Mouse (Mus musculus): ENCODE data around the gene Dlg3.

Dlg3 gene

DNA sequence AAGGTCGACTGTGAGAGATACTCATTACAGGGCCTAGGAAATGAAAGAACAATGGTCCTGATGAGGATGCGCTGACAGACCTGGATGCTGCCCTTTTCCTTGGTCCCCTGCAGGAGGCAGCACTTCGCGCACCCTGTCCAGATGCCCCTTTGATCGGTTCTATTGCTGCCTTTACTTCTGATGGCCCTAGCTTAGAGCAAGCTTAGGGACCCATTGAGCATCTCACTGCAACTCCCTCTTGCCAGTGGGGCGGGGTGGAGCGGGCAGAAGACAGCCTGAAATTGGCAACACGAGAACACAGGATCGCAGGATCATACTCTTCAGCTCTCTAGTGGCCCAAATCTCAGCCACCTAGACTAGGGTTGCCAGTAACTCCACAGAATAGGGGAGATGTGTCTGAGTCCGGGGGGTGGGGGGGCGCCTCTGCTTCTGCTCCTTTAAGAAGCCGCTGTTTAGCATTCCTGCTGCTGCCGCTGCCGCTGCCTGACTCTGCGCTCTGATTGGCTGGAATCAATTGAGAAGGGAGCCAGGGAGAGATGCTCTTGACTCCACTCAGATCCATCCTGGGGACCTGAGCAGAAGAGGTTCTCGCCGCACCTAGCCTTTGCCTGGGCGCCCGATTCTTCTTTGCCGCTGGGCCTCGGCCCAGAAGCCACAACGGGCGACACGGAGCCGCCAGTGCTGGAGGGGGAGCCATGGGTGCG is at the start of gene Dlg3:
TSS of gene Dlg3 (plus strand) at position 542 of the 704 bp plus-strand sequence.
- peak; percentile 37 for DNase-seq (ENCODE audit: low read depth, low spot score)
- Histone ChIP-seq H3K27me3 (ENCODE audit: control insufficient read depth, insufficient read depth, low read length, poor library complexity, severe bottlenecking) (no peaks in the 10 kb centered on the region), H3K36me3 (ENCODE audit: control insufficient read depth, insufficient read depth, low read length, poor library complexity, severe bottlenecking) (no peaks in the 10 kb centered on the region)

- no peaks in the 10 kb centered on the region for H3K36me3 ChIP-seq (ENCODE audit: control insufficient read depth, insufficient read depth, low read length, poor library complexity, severe bottlenecking)
- H3K27me3 ChIP-seq (ENCODE audit: control insufficient read depth, insufficient read depth, low read length, poor library complexity, severe bottlenecking): no peaks in the 10 kb centered on the region
- no peak for DNase-seq (ENCODE audit: low read depth, low spot score)
Observed at GRCm38 (mm10) chrX:100728947-100729346, 38.6 kb upstream of the Dlg3 start.

DNA sequence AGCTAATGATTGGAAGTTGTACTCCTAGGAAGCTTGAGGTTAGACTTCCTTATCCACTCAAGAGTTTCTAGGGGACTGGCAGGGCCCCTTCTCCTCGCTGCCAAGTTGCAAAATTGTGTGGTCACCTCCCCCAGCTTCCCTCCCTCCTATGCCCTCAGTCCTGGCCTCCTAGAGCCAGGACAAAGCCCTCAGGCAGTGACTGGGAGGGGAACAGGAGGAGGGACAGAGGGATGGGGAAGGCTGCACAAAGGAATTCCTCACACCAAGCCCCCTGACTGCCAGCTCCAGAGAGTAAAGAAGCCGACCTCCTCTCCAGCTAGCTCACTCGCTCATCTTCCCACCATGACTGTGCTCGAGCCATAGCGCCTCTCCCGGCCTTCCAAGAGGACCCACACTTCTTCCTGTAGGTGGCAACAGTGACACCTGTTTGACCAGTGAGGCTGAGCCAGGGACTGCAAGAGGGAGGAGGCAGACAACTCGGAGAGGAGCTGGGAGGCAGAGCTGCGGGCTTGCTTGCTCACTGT is 37.8 kb upstream of the Dlg3 start, which contains the start of gene Gdpd2:
TSS of gene Gdpd2 (plus strand) at position 209 of the 524 bp plus-strand sequence.
- Histone ChIP-seq H3K27me3 (ENCODE audit: control insufficient read depth, insufficient read depth, low read length, poor library complexity, severe bottlenecking) (no peaks in the 10 kb centered on the region), H3K36me3 (ENCODE audit: control insufficient read depth, insufficient read depth, low read length, poor library complexity, severe bottlenecking) (no peaks in the 10 kb centered on the region)
- DNase-seq (ENCODE audit: low read depth, low spot score): peak; percentile 1

DNA sequence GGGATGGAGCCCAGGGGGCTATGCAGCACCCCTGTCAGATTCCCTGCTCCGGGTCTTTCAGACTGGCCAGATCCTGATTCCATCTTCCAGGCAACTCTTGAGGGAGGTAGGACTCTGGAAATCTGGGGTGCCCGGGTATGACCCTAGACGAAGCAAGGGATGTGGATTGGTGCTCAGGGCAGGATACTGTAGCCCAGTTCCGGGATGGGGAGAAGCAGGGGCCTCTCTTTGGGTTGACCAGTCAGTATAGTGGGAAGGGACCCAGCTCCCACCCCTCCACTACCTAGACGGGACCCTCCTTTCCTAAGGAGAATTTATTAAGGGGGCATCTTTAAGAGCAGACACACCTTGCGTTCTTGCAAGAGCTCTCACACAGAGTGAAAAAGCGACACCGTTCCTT is 37.3 kb upstream of the Dlg3 start:
- DNase-seq (ENCODE audit: low read depth, low spot score): no peak
- H3K27me3 ChIP-seq (ENCODE audit: control insufficient read depth, insufficient read depth, low read length, poor library complexity, severe bottlenecking): no peaks in the 10 kb centered on the region
- no peaks in the 10 kb centered on the region for H3K36me3 ChIP-seq (ENCODE audit: control insufficient read depth, insufficient read depth, low read length, poor library complexity, severe bottlenecking)

DNA sequence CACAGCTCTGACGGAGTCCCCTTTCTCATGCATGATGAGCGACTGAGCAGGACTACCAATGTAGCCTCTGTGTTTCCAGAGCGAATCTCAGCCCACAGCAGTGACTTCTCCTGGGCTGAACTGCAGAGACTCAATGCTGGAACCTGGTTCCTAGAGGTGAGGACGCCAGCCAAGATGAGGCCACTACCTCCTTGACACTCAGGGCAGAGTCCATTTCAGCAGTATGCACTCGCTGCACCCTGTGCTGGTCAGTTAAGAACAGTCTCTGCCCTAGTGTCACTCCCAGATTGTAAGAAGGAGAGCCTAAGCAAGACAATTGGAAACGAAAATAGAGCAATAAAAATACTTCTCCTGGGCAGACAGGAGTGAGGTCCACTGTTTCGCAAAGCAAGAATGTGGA is 33.2 kb upstream of the Dlg3 start:
- DNase-seq (ENCODE audit: low read depth, low spot score): no peak
- H3K27me3 ChIP-seq (ENCODE audit: control insufficient read depth, insufficient read depth, low read length, poor library complexity, severe bottlenecking): no peaks in the 10 kb centered on the region
- H3K36me3 ChIP-seq (ENCODE audit: control insufficient read depth, insufficient read depth, low read length, poor library complexity, severe bottlenecking): no peaks in the 10 kb centered on the region

DNA sequence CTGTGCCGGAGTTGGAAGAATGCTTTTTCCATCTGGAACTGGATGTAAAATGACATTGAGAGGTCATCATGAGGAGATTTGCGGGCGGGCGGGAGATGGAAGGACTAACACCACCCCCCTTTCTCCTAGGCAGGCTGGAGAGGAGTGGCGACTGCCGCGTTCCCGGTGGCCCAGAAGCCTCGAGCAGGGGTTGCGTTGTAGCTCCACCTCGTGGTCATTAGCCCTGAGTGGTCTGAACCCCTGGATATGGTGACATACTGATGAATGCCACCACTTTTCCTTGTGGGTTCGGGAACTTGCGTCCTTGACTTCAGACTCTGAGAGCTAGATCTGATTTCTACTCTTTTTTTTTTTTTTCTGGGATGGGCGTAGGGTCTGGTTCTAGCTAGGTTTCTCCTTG is 28.6 kb upstream of the Dlg3 start:
- H3K27me3 ChIP-seq (ENCODE audit: control insufficient read depth, insufficient read depth, low read length, poor library complexity, severe bottlenecking): no peaks in the 10 kb centered on the region
- DNase-seq (ENCODE audit: low read depth, low spot score): peak; percentile 36
- no peaks in the 10 kb centered on the region for H3K36me3 ChIP-seq (ENCODE audit: control insufficient read depth, insufficient read depth, low read length, poor library complexity, severe bottlenecking)

DNA sequence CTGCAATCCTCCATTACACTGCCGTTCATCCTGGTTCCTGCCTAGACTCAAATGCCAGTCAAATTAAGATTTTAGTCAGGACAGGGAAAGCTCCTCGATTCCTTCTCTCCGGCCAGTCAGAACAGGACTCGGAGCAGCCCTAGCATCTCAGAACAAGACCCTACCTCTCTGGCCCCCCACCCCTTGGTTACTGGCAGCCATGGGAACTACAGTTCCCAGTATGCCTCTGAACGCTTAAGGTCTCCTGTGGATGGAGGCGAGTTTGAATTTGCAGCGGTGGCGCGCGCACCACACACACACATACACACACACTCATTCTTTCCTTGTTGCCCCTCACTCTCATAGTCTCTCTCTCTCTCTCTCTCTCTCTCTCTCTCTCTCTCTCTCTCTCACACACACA is 28.1 kb upstream of the Dlg3 start:
- H3K27me3 ChIP-seq (ENCODE audit: control insufficient read depth, insufficient read depth, low read length, poor library complexity, severe bottlenecking): no peaks in the 10 kb centered on the region
- no peak for DNase-seq (ENCODE audit: low read depth, low spot score)

DNA sequence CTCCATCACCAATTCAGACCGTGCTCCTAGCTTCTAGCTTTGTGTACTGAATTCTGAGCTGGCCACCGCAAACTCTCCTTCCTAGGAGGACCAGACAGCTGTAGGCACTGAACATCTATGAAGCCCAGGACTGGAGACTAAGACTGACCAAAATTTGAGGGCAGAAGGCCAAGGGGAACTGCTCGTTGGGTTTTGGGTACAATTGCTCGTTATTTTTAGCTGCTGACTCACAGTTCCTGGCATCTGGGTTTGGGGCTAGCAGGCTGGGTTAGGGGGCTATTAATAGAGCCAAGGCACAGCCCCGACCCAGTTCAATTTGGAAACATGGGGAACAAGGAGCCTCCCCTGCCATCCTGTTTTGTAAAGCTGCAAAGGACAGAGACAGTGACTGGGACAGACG is 26.7 kb upstream of the Dlg3 start:
- no peaks in the 10 kb centered on the region for H3K36me3 ChIP-seq (ENCODE audit: control insufficient read depth, insufficient read depth, low read length, poor library complexity, severe bottlenecking)
- DNase-seq (ENCODE audit: low read depth, low spot score): no peak
- H3K27me3 ChIP-seq (ENCODE audit: control insufficient read depth, insufficient read depth, low read length, poor library complexity, severe bottlenecking): no peaks in the 10 kb centered on the region

More for the DNA sequence above, 28.1 kb upstream of the Dlg3 start:
- H3K36me3 ChIP-seq (ENCODE audit: control insufficient read depth, insufficient read depth, low read length, poor library complexity, severe bottlenecking): no peaks in the 10 kb centered on the region

- peak; percentile 31 for DNase-seq (ENCODE audit: low read depth, low spot score)
- Histone ChIP-seq H3K36me3 (ENCODE audit: control insufficient read depth, insufficient read depth, low read length, poor library complexity, severe bottlenecking) (no peaks in the 10 kb centered on the region), H3K27me3 (ENCODE audit: control insufficient read depth, insufficient read depth, low read length, poor library complexity, severe bottlenecking) (no peaks in the 10 kb centered on the region)
Observed at GRCm38 (mm10) chrX:100741940-100742339, 25.6 kb upstream of the Dlg3 start.

- DNase-seq (ENCODE audit: low read depth, low spot score): peak; percentile 51
- Histone ChIP-seq H3K27me3 (ENCODE audit: control insufficient read depth, insufficient read depth, low read length, poor library complexity, severe bottlenecking) (no peaks in the 10 kb centered on the region), H3K36me3 (ENCODE audit: control insufficient read depth, insufficient read depth, low read length, poor library complexity, severe bottlenecking) (no peaks in the 10 kb centered on the region)
Observed at GRCm38 (mm10) chrX:100765855-100766254, 1.7 kb upstream of the Dlg3 start.

GRCm38 (mm10) chrX:100767885-100768626 is 534 bp downstream of the Dlg3 start:
- DNase-seq (ENCODE audit: low read depth, low spot score): no peak
- no peaks in the 10 kb centered on the region for H3K27me3 ChIP-seq (ENCODE audit: control insufficient read depth, insufficient read depth, low read length, poor library complexity, severe bottlenecking)
- H3K36me3 ChIP-seq (ENCODE audit: control insufficient read depth, insufficient read depth, low read length, poor library complexity, severe bottlenecking): no peaks in the 10 kb centered on the region

- no peak for DNase-seq (ENCODE audit: low read depth, low spot score)
- no peaks in the 10 kb centered on the region for H3K27me3 ChIP-seq (ENCODE audit: control insufficient read depth, insufficient read depth, low read length, poor library complexity, severe bottlenecking)
Observed at GRCm38 (mm10) chrX:100769281-100769680, 1.8 kb downstream of the Dlg3 start.

DNA sequence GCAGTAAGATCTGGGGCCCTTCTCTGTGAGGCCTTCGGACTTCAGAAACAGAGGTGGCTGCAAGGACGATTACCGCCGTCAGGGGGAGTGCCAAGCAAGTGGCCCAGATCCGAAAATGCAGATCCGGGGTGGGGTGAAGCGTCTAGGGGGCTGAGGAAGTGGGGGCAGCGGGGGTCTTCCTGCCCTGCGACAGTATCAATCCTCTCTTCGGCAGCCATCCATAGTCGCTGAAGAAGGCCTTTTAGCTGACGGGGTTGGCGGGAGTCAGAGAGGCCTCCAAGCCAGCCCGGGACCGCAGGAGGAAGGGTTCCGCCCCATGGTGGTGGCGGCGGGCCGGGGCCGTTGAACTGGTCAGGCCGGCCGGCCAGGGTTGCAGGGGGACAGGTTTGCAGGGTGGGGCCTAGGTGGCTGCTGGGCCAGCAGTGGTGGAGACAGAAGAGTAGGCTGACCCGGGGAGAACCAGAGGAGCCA is 6.9 kb downstream of the Dlg3 start:
- DNase-seq (ENCODE audit: low read depth, low spot score): peak; percentile 74
- no peaks in the 10 kb centered on the region for H3K27me3 ChIP-seq (ENCODE audit: control insufficient read depth, insufficient read depth, low read length, poor library complexity, severe bottlenecking)
- H3K36me3 ChIP-seq (ENCODE audit: control insufficient read depth, insufficient read depth, low read length, poor library complexity, severe bottlenecking): no peaks in the 10 kb centered on the region

More at GRCm38 (mm10) chrX:100769281-100769680, 1.8 kb downstream of the Dlg3 start:
- no peaks in the 10 kb centered on the region for H3K36me3 ChIP-seq (ENCODE audit: control insufficient read depth, insufficient read depth, low read length, poor library complexity, severe bottlenecking)

- DNase-seq (ENCODE audit: low read depth, low spot score): peak; percentile 23
- no peaks in the 10 kb centered on the region for H3K27me3 ChIP-seq (ENCODE audit: control insufficient read depth, insufficient read depth, low read length, poor library complexity, severe bottlenecking)
- H3K36me3 ChIP-seq (ENCODE audit: control insufficient read depth, insufficient read depth, low read length, poor library complexity, severe bottlenecking): no peaks in the 10 kb centered on the region
Observed at GRCm38 (mm10) chrX:100775405-100775804, 7.9 kb downstream of the Dlg3 start.

DNA sequence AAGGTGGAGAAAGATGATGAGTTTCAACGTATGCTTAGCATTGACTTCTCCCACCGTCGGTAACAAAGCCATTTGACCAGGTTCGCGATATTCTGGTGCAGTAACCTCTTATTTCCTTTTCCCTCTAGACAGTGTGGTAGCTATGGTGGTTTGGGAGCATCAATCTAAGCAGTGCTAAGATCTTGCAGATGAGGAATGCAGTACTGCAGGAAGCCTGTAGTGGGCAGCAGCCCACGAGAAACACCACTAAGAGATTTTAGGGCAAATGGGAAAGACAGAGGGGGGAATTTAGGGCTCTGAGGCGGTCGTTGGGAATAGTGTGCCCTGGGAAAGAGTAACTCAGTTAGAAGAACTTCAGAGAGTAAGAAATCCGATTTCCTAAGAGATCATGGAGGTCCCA is 9.0 kb downstream of the Dlg3 start:
- peak; percentile 51 for DNase-seq (ENCODE audit: low read depth, low spot score)
- H3K27me3 ChIP-seq (ENCODE audit: control insufficient read depth, insufficient read depth, low read length, poor library complexity, severe bottlenecking): no peaks in the 10 kb centered on the region

More for the DNA sequence above, 9.0 kb downstream of the Dlg3 start:
- no peaks in the 10 kb centered on the region for H3K36me3 ChIP-seq (ENCODE audit: control insufficient read depth, insufficient read depth, low read length, poor library complexity, severe bottlenecking)
